Mouse (Mus musculus) embryonic facial prominence, embryonic 13.5 days (tissue): ENCODE results near the gene Rpl18a. TPM values are rescaled to one million over a fixed set of nuclear protein-coding genes. Genes with fewer than 3 reads are reported as not detected.

ENCODE experiments used
- ATAC-seq: fragments of 200-750 bp; cut with Nextera tagmentation; 2 replicates; pipeline ENCODE4 v1.8.0; 2017; ENCODE audit warnings: low read depth; ENCODE audit not compliant: insufficient number of reproducible peaks, insufficient read depth, low FRiP score, low TSS enrichment
- H3K27ac ChIP-seq: fragments of 300-500 bp; sonication (generic); 2 replicates; pipeline ENCODE4 v1.5.1; 2015; ENCODE audit warnings: moderate library complexity, mild to moderate bottlenecking, inconsistent platforms
- H3K27me3 ChIP-seq: fragments of 300-500 bp; sonication (generic); 2 replicates; pipeline ENCODE4 v1.6.1; 2015; ENCODE audit warnings: mild to moderate bottlenecking, inconsistent platforms
- H3K36me3 ChIP-seq: fragments of 300-500 bp; sonication (generic); 2 replicates; pipeline ENCODE4 v1.6.1; 2015; ENCODE audit warnings: mild to moderate bottlenecking, inconsistent platforms
- H3K4me1 ChIP-seq: fragments of 300-500 bp; sonication (generic); 2 replicates; pipeline ENCODE4 v1.6.1; 2015; ENCODE audit warnings: inconsistent platforms
- H3K4me2 ChIP-seq: fragments of 300-500 bp; sonication (generic); 2 replicates; pipeline ENCODE4 v1.6.1; 2015; ENCODE audit warnings: moderate library complexity, mild to moderate bottlenecking, inconsistent platforms
- H3K4me3 ChIP-seq: fragments of 300-500 bp; sonication (generic); 2 replicates; pipeline ENCODE4 v1.5.1; 2015; ENCODE audit warnings: mild to moderate bottlenecking, inconsistent platforms
- H3K9ac ChIP-seq: fragments of 300-500 bp; sonication (generic); 2 replicates; pipeline ENCODE4 v1.6.1; 2015; ENCODE audit warnings: mild to moderate bottlenecking, inconsistent platforms
- H3K9me3 ChIP-seq: fragments of 300-500 bp; sonication (generic); 2 replicates; pipeline ENCODE4 v1.6.1; 2016; ENCODE audit warnings: inconsistent platforms
- WGBS: fragments of 180-500 bp; shearing (Covaris S2); methylation state at CpG from one replicate; pipeline ENCODE4 v1.1.7; 2015; ENCODE audit warnings: mixed read lengths; 5-methylcytosine and 5-hydroxymethylcytosine counted together
- polyA plus RNA-seq: library from polyadenylated mRNA; unstranded; fragments of >200 nt; fragmentation: Nextera tagmentation; extraction: Ambion mirVana; gene quantifications from 2 replicates; pipeline ENCODE4 v1.2.1, GENCODE M21; 2015

The Rpl18a gene
- polyA plus RNA-seq, 1 experiment from 2014 or later = 4,959 TPM

GRCm38 (mm10) chr8:70892896-70893655, 4.1 kb downstream of the Rpl18a start:
- no peak for ATAC-seq
- Histone ChIP-seq H3K27me3 (peaks cover 57% of the 10 kb centered on the region), H3K4me1 (peaks cover 31% of the 10 kb centered on the region), H3K9me3 (no peaks in the 10 kb centered on the region), H3K27ac (no peak overlapping the region), H3K9ac (peak overlapping the region; percentile 44; the same call in 1 of the 2 replicates), H3K4me3 (peak overlapping the region; percentile 33), H3K36me3 (peaks cover 28% of the 10 kb centered on the region), H3K4me2 (peak overlapping the region; percentile 54)
- WGBS = 20% methylated on average over 20 of the region's 20 CpGs

GRCm38 (mm10) chr8:70892022-70892895, 5.0 kb downstream of the Rpl18a start, which contains the start of gene Slc5a5:
Slc5a5 (minus strand) TSS chr8:70892757.
- Histone ChIP-seq H3K4me1 (peaks cover 33% of the 10 kb centered on the region), H3K27ac (no peak within 1 kb of the TSS), H3K9me3 (no peaks in the 10 kb centered on the region), H3K4me2 (peak within 1 kb of the TSS; percentile 54), H3K27me3 (peaks cover 57% of the 10 kb centered on the region), H3K9ac (peak within 1 kb of the TSS; percentile 44; the same call in 1 of the 2 replicates), H3K4me3 (peak within 1 kb of the TSS; percentile 33), H3K36me3 (peaks cover 28% of the 10 kb centered on the region)
- WGBS = 2% methylated on average over 80 of the region's 80 CpGs
- no peak for ATAC-seq

- 5% methylated on average over 21 of the region's 21 CpGs for WGBS
- peak overlapping the region; percentile 33 for H3K4me3 ChIP-seq
- H3K27ac ChIP-seq = no peak overlapping the region
- H3K4me2 ChIP-seq = peak overlapping the region; percentile 54; the same call in 1 of the 2 replicates
- no peak overlapping the region for H3K9ac ChIP-seq
- ATAC-seq = peak; percentile 38; the same call in 1 of the 2 replicates
- H3K9me3 ChIP-seq = no peaks in the 10 kb centered on the region
- H3K4me1 ChIP-seq = peaks cover 31% of the 10 kb centered on the region
- peaks cover 28% of the 10 kb centered on the region for H3K36me3 ChIP-seq
- peaks cover 57% of the 10 kb centered on the region for H3K27me3 ChIP-seq
Observed at GRCm38 (mm10) chr8:70891356-70891755, 5.9 kb downstream of the Rpl18a start.

GRCm38 (mm10) chr8:70890656-70891055, 6.6 kb downstream of the Rpl18a start:
- Histone ChIP-seq H3K9me3 (no peaks in the 10 kb centered on the region), H3K36me3 (peaks cover 25% of the 10 kb centered on the region), H3K4me1 (peaks cover 24% of the 10 kb centered on the region), H3K27ac (no peak overlapping the region), H3K4me3 (no peak overlapping the region), H3K27me3 (peaks cover 57% of the 10 kb centered on the region), H3K9ac (no peak overlapping the region), H3K4me2 (no peak overlapping the region)
- 91% methylated on average over 5 of the region's 5 CpGs for WGBS
- no peak for ATAC-seq

- Histone ChIP-seq H3K27ac (no peak overlapping the region), H3K4me3 (no peak overlapping the region), H3K27me3 (peaks cover 33% of the 10 kb centered on the region), H3K9ac (no peak overlapping the region), H3K4me2 (no peak overlapping the region; the same call in 1 of the 2 replicates), H3K9me3 (no peaks in the 10 kb centered on the region), H3K36me3 (no peaks in the 10 kb centered on the region), H3K4me1 (peaks cover 15% of the 10 kb centered on the region)
- ATAC-seq = no peak
- 8% methylated on average over 17 of the region's 18 CpGs for WGBS
Observed at GRCm38 (mm10) chr8:70887669-70888068, 9.5 kb downstream of the Rpl18a start.

GRCm38 (mm10) chr8:70885612-70886011, 11.6 kb downstream of the Rpl18a start:
- H3K9me3 ChIP-seq = no peaks in the 10 kb centered on the region
- peaks cover 12% of the 10 kb centered on the region for H3K27me3 ChIP-seq
- WGBS = 13% methylated on average over 12 of the region's 12 CpGs
- ATAC-seq = no peak
- no peak overlapping the region for H3K4me2 ChIP-seq
- H3K36me3 ChIP-seq = no peaks in the 10 kb centered on the region
- peaks cover 8% of the 10 kb centered on the region for H3K4me1 ChIP-seq
- no peak overlapping the region for H3K4me3 ChIP-seq
- H3K27ac ChIP-seq = no peak overlapping the region
- no peak overlapping the region for H3K9ac ChIP-seq

GRCm38 (mm10) chr8:70884683-70885082, 12.5 kb downstream of the Rpl18a start:
- H3K36me3 ChIP-seq = no peaks in the 10 kb centered on the region
- H3K4me2 ChIP-seq = no peak overlapping the region
- no peak overlapping the region for H3K27ac ChIP-seq
- 89% methylated on average over 10 of the region's 10 CpGs for WGBS
- H3K9ac ChIP-seq = no peak overlapping the region
- peaks cover 17% of the 10 kb centered on the region for H3K4me1 ChIP-seq
- no peak for ATAC-seq
- no peaks in the 10 kb centered on the region for H3K9me3 ChIP-seq
- peaks cover 5% of the 10 kb centered on the region for H3K27me3 ChIP-seq
- no peak overlapping the region for H3K4me3 ChIP-seq

GRCm38 (mm10) chr8:70884186-70884585, 13.0 kb downstream of the Rpl18a start:
- no peak overlapping the region for H3K4me2 ChIP-seq
- no peaks in the 10 kb centered on the region for H3K9me3 ChIP-seq
- H3K9ac ChIP-seq = no peak overlapping the region
- H3K27me3 ChIP-seq = peaks cover 4% of the 10 kb centered on the region
- no peak overlapping the region for H3K4me3 ChIP-seq
- 77% methylated on average over 4 of the region's 4 CpGs for WGBS
- no peak overlapping the region for H3K27ac ChIP-seq
- no peak for ATAC-seq
- peaks cover 19% of the 10 kb centered on the region for H3K4me1 ChIP-seq
- H3K36me3 ChIP-seq = no peaks in the 10 kb centered on the region

- H3K9ac ChIP-seq = peak overlapping the region; percentile 41; the same call in 1 of the 2 replicates
- peak overlapping the region; percentile 58 for H3K27ac ChIP-seq
- H3K27me3 ChIP-seq = 0 out of 2 replicates have a peak, but pooled peaks cover 3% of the 10 kb centered on the region
- peaks cover 17% of the 10 kb centered on the region for H3K4me1 ChIP-seq
- no peak for ATAC-seq
- WGBS = 12% methylated on average over 11 of the region's 11 CpGs
- H3K4me3 ChIP-seq = no peak overlapping the region
- H3K36me3 ChIP-seq = no peaks in the 10 kb centered on the region
- no peaks in the 10 kb centered on the region for H3K9me3 ChIP-seq
- 0 out of 2 replicates have a peak overlapping the region, but pooled peaks have one; percentile 14 for H3K4me2 ChIP-seq
Observed at GRCm38 (mm10) chr8:70880546-70880945, 16.7 kb downstream of the Rpl18a start.

GRCm38 (mm10) chr8:70880126-70880525, 17.1 kb downstream of the Rpl18a start:
- Histone ChIP-seq H3K9ac (peak overlapping the region; percentile 41; the same call in 1 of the 2 replicates), H3K9me3 (no peaks in the 10 kb centered on the region), H3K4me3 (no peak overlapping the region), H3K27me3 (0 out of 2 replicates have a peak, but pooled peaks cover 3% of the 10 kb centered on the region), H3K36me3 (no peaks in the 10 kb centered on the region), H3K4me2 (0 out of 2 replicates have a peak overlapping the region, but pooled peaks have one; percentile 14), H3K27ac (peak overlapping the region; percentile 58), H3K4me1 (peaks cover 17% of the 10 kb centered on the region)
- no peak for ATAC-seq
- WGBS = 8% methylated on average over 4 of the region's 4 CpGs

GRCm38 (mm10) chr8:70879500-70879899, 17.7 kb downstream of the Rpl18a start:
- Histone ChIP-seq H3K4me1 (peaks cover 17% of the 10 kb centered on the region), H3K4me3 (no peak overlapping the region), H3K9me3 (no peaks in the 10 kb centered on the region), H3K36me3 (no peaks in the 10 kb centered on the region), H3K4me2 (no peak overlapping the region), H3K27me3 (0 out of 2 replicates have a peak, but pooled peaks cover 3% of the 10 kb centered on the region), H3K27ac (no peak overlapping the region), H3K9ac (no peak overlapping the region)
- WGBS = 45% methylated on average over 4 of the region's 4 CpGs
- no peak for ATAC-seq
